In the genomic region with DNA sequence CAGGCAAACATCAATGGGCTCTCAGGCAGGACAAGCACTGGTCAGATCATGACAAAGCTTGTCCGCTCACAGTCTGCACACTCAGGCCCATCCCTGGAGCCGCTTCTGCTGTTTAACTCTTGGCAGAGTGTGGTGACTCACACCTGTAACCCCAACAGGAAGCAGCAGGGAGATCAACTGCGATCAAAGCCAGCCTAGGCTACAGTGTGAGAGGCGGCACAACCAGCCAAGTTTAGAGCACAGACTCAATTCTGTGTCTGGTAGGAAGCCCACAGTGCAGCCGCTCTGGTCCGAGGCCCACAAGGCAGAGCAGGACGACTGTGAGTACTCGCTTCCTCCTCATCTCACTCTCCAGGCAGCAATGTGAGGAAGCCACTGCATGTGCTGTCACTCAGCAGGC, we compare ENCODE assay signal across 17 mouse cellular contexts.
DNase-seq lines count a peak whose midpoint lies in the region; ATAC-seq and TF ChIP-seq lines count a peak whose summit lies in the region.
"Had no signal": no experiment of that assay in that cellular context is flagged by ENCODE, and none has a peak within 500 bp of the region (broad histone marks: within the 10 kb centered on the region; RNA-seq: fewer than 3 reads in every experiment).

No protein-coding gene starts in this region.

- no peak overlapping the region for H3K4me2 ChIP-seq in midbrain, postnatal 0 days (ENCODE audit: low read depth, low read length, poor library complexity, severe bottlenecking)
- H3K4me2 ChIP-seq: kidney, embryonic 15.5 days had no signal

- TF ChIP-seq CTCF in midbrain, postnatal 0 days (IDR thresholded peaks at IDR 0.05) = no peak

- H3K9me3 ChIP-seq in midbrain, postnatal 0 days (ENCODE audit: low read length) = no peaks in the 10 kb centered on the region
- H3K9me3 ChIP-seq: hindbrain, embryonic 10.5 days; kidney, embryonic 15.5 days had no signal

- no peaks in the 10 kb centered on the region for H3K4me1 ChIP-seq in midbrain, postnatal 0 days (ENCODE audit: insufficient read depth, low read length)
- H3K4me1 ChIP-seq: hindbrain, embryonic 10.5 days; kidney, embryonic 15.5 days had no signal

- H3K27ac ChIP-seq in midbrain, postnatal 0 days (ENCODE audit: low read depth, low read length) = no peak overlapping the region
- H3K27ac ChIP-seq: hindbrain, embryonic 10.5 days; kidney, embryonic 15.5 days; liver, embryonic 14.5 days; macrophage had no signal

- peak; percentile 93 for ATAC-seq in CD4-positive, CD25-positive, alpha-beta regulatory T cell, adult 4 months
- peak; percentile 50 for ATAC-seq in common myeloid progenitor, adult 5-6 weeks (replicated peaks; ENCODE audit: low read depth, poor library complexity, severe bottlenecking)
- ATAC-seq in midbrain, postnatal 0 days (ENCODE audit: low FRiP score) = no peak
- ATAC-seq: forebrain, embryonic 14.5 days had no signal

- 90% methylated on average over 8 of the region's 8 CpGs for WGBS in midbrain, postnatal 0 days

- peaks cover 67% of the 10 kb centered on the region for H3K36me3 ChIP-seq in midbrain, postnatal 0 days (ENCODE audit: insufficient read depth, low read length)

- no peaks in the 10 kb centered on the region for H3K27me3 ChIP-seq in midbrain, postnatal 0 days (ENCODE audit: insufficient read depth, low read length)
- H3K27me3 ChIP-seq: kidney, embryonic 15.5 days had no signal

- H3K4me3 ChIP-seq in midbrain, postnatal 0 days (ENCODE audit: low read depth, low read length) = no peak overlapping the region
- H3K4me3 ChIP-seq: hindbrain, embryonic 10.5 days; kidney, embryonic 15.5 days; myocyte had no signal

- peak; percentile 19 for DNase-seq in layer of hippocampus, adult 9-11 months
- no peak for DNase-seq in layer of hippocampus, adult 8-10 months (ENCODE audit: low spot score in 2 of 2)
- DNase-seq in telencephalon, adult 2 months (ENCODE audit: low read depth, low spot score) = peak; percentile 13
- no peak for DNase-seq in yolk sac, embryonic 10.5 days (ENCODE audit: low spot score)
- no peak for DNase-seq in midbrain, postnatal 0 days (ENCODE audit: low spot score)
- no peak for DNase-seq in liver
- DNase-seq: cerebellum, adult 11 months; gastrocnemius, postnatal 25 days; retina, postnatal 1 day had no signal

- H3K9ac ChIP-seq in midbrain, postnatal 0 days (replicated peaks; ENCODE audit: low read length, poor library complexity, severe bottlenecking) = no peak overlapping the region
- H3K9ac ChIP-seq: kidney, embryonic 15.5 days; liver, embryonic 14.5 days had no signal

Comparison
In these comparisons a context has a peak if more than half of its experiments do, and no peak if none do; other contexts are left out.
1. DNase-seq: peak in layer of hippocampus, adult 9-11 months (single experiment) and telencephalon, adult 2 months (single experiment); none in layer of hippocampus, adult 8-10 months (0 of 2), yolk sac, embryonic 10.5 days (single experiment), midbrain, postnatal 0 days (single experiment) and liver (single experiment).